Comparison of ENCODE assay signal across 8 mouse cellular contexts in the genomic region with DNA sequence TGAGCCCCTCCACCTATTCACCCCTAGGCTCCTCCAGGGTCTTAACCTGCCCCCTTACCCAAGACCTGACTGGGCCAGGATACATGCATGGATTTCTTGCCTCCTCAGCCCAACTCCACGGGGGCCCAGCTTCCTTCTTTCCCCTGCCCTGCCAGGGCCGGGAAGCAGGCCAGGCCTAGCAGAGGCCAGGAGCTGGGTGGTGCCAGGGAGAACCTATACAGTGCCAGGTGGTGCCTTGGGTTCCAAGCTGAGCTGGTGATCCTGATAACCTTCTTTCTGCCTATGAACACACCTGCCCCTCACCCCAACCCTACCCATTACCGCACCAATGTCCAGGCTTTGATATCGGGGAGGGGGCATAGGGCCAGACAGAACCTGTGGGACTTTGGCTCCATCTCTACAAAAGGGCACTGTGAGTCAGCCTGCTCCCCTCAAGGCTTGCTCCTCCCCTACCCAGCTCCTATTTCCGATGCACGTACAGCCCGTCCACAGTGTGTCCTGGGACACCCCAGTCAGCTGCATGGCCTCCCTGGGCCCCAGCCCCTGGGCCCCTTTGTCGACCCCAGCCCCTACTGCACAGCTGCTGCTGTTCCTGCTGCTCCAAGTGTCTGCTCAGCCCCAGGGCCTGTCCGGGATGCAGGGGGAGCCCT. TPM values are rescaled to one million over a fixed set of nuclear protein-coding genes. Genes with fewer than 3 reads are reported as not detected.
DNase-seq lines count a peak whose midpoint lies in the region; ATAC-seq lines count a peak whose summit lies in the region.

TSS of gene Car9 (plus strand) at position 431 of the 650 bp plus-strand sequence.

- 0 out of 2 replicates have a peak within 1 kb of the TSS, but pooled peaks have one; percentile 34 for H3K4me3 ChIP-seq in midbrain, embryonic 12.5 days
- no peak within 1 kb of the TSS for H3K4me3 ChIP-seq in midbrain, embryonic 11.5 days (ENCODE audit: low read depth, low read length)
- no peak within 1 kb of the TSS for H3K4me3 ChIP-seq in hindbrain, embryonic 13.5 days
- peak within 1 kb of the TSS; percentile 40; the same call in 1 of the 2 replicates for H3K4me3 ChIP-seq in stomach, embryonic 14.5 days (ENCODE audit: low read depth, low read length)

- H3K4me2 ChIP-seq in midbrain, embryonic 12.5 days (replicated peaks), result no peak within 1 kb of the TSS
- no peak within 1 kb of the TSS for H3K4me2 ChIP-seq in midbrain, embryonic 11.5 days
- 0 out of 2 replicates have a peak within 1 kb of the TSS, but pooled peaks have one; percentile 54 for H3K4me2 ChIP-seq in hindbrain, embryonic 13.5 days
- peak within 1 kb of the TSS; percentile 86 for H3K4me2 ChIP-seq in stomach, embryonic 14.5 days (replicated peaks; ENCODE audit: low read depth, low read length)

- no peak within 1 kb of the TSS for H3K27ac ChIP-seq in midbrain, embryonic 12.5 days (replicated peaks)
- H3K27ac ChIP-seq in midbrain, embryonic 11.5 days (ENCODE audit: low read depth, low read length), result no peak within 1 kb of the TSS
- H3K27ac ChIP-seq in hindbrain, embryonic 13.5 days, result no peak within 1 kb of the TSS
- no peak within 1 kb of the TSS for H3K27ac ChIP-seq in stomach, embryonic 14.5 days (ENCODE audit: low read length)

- peaks cover 18% of the 10 kb centered on the region for H3K4me1 ChIP-seq in midbrain, embryonic 12.5 days
- H3K4me1 ChIP-seq in midbrain, embryonic 11.5 days (ENCODE audit: control insufficient read depth, insufficient read depth, low read length), result peaks cover 3% of the 10 kb centered on the region; the same call in 1 of the 2 replicates
- peaks cover 19% of the 10 kb centered on the region for H3K4me1 ChIP-seq in hindbrain, embryonic 13.5 days (replicated peaks)
- peaks cover 14% of the 10 kb centered on the region for H3K4me1 ChIP-seq in stomach, embryonic 14.5 days (ENCODE audit: control insufficient read depth, insufficient read depth, low read length)

- peak; percentile 59 for DNase-seq in adrenal gland, postnatal 14 days
- no peak for DNase-seq in adrenal gland, postnatal 25 days
- no peak for DNase-seq in midbrain, embryonic 11.5 days (ENCODE audit: low spot score, missing footprints)
- no peak for DNase-seq in left cerebral cortex, postnatal 36 days (ENCODE audit: low spot score in 2 of 2)
- DNase-seq in ovary, adult 18-20 months (ENCODE audit: low spot score), result no peak

- 65% methylated on average over 9 of the region's 9 CpGs for WGBS in midbrain, embryonic 12.5 days
- 49% methylated on average over 9 of the region's 9 CpGs for WGBS in midbrain, embryonic 11.5 days
- WGBS in hindbrain, embryonic 13.5 days, result 52% methylated on average over 9 of the region's 9 CpGs
- WGBS in stomach, embryonic 14.5 days, result 56% methylated on average over 9 of the region's 9 CpGs

- ATAC-seq in midbrain, embryonic 12.5 days (ENCODE audit: low FRiP score, low read depth), result no peak
- ATAC-seq in midbrain, embryonic 11.5 days (ENCODE audit: low FRiP score), result no peak
- 0 out of 2 replicates have a peak, but pooled peaks have one; percentile 25 for ATAC-seq in hindbrain, embryonic 13.5 days (ENCODE audit: low FRiP score)
- no peak; the same call in 1 of the 2 replicates for ATAC-seq in stomach, embryonic 14.5 days (ENCODE audit: insufficient number of reproducible peaks, insufficient read depth, low FRiP score, low read depth)

- H3K9ac ChIP-seq in midbrain, embryonic 12.5 days (replicated peaks), result no peak within 1 kb of the TSS
- no peak within 1 kb of the TSS for H3K9ac ChIP-seq in midbrain, embryonic 11.5 days (ENCODE audit: low read length)
- H3K9ac ChIP-seq in hindbrain, embryonic 13.5 days, result no peak within 1 kb of the TSS
- 0 out of 2 replicates have a peak within 1 kb of the TSS, but pooled peaks have one; percentile 39 for H3K9ac ChIP-seq in stomach, embryonic 14.5 days (replicated peaks; ENCODE audit: low read depth, low read length)

- peaks cover 51% of the 10 kb centered on the region for H3K27me3 ChIP-seq in midbrain, embryonic 12.5 days
- H3K27me3 ChIP-seq in midbrain, embryonic 11.5 days (ENCODE audit: control insufficient read depth, insufficient read depth, low read length), result peaks cover 21% of the 10 kb centered on the region
- H3K27me3 ChIP-seq in hindbrain, embryonic 13.5 days, result peaks cover 40% of the 10 kb centered on the region
- H3K27me3 ChIP-seq in stomach, embryonic 14.5 days (ENCODE audit: control insufficient read depth, insufficient read depth, low read length), result no peaks in the 10 kb centered on the region

- H3K9me3 ChIP-seq in midbrain, embryonic 12.5 days, result no peaks in the 10 kb centered on the region
- H3K9me3 ChIP-seq in midbrain, embryonic 11.5 days (ENCODE audit: control insufficient read depth, low read length), result no peaks in the 10 kb centered on the region
- no peaks in the 10 kb centered on the region for H3K9me3 ChIP-seq in hindbrain, embryonic 13.5 days
- no peaks in the 10 kb centered on the region for H3K9me3 ChIP-seq in stomach, embryonic 14.5 days (ENCODE audit: control insufficient read depth, low read depth, low read length)

- no peaks in the 10 kb centered on the region for H3K36me3 ChIP-seq in midbrain, embryonic 12.5 days
- no peaks in the 10 kb centered on the region for H3K36me3 ChIP-seq in midbrain, embryonic 11.5 days (ENCODE audit: control insufficient read depth, insufficient read depth, low read length)
- no peaks in the 10 kb centered on the region for H3K36me3 ChIP-seq in hindbrain, embryonic 13.5 days
- H3K36me3 ChIP-seq in stomach, embryonic 14.5 days (ENCODE audit: control insufficient read depth, insufficient read depth, low read length), result no peaks in the 10 kb centered on the region

- intact Hi-C loops in left cerebral cortex, postnatal 36 days (cut with DNase I), result no loop called here

RNA-seq across cellular contexts. Expression of gene Car9, which starts in this region (rescaled TPM):
- total RNA-seq in adrenal gland, postnatal 14 days (2021), result 0.37 and 0.83 TPM in 2 replicates
- total RNA-seq in adrenal gland, postnatal 25 days (2021), result 0.61 TPM in 1 of 2 replicates, not detected in the other
- 0.52 and 0.61 TPM in 2 replicates for polyA plus RNA-seq in midbrain, embryonic 12.5 days (2016; fragmentation: Nextera tagmentation; extraction: Ambion mirVana)
- polyA plus RNA-seq in midbrain, embryonic 11.5 days (2014; fragmentation: Nextera tagmentation; extraction: Ambion mirVana), result 0.07 TPM in 1 of 2 replicates, not detected in the other
- polyA plus RNA-seq in hindbrain, embryonic 13.5 days (2015; fragmentation: Nextera tagmentation; extraction: Ambion mirVana), result 0.19 and 0.25 TPM in 2 replicates
- polyA plus RNA-seq in stomach, embryonic 14.5 days (2014; fragmentation: Nextera tagmentation; extraction: Ambion mirVana), result 2.8 and 5.8 TPM in 2 replicates
- 1 to 10 TPM in 1 of 2 experiments, under 1 TPM in 1; 0.54 to 1.1 TPM for total RNA-seq in left cerebral cortex, postnatal 36 days (2021)

Comparison
In these comparisons a context has a peak if more than half of its experiments do, and no peak if none do; other contexts are left out.
1. H3K4me3 ChIP-seq: peak in midbrain, embryonic 12.5 days (single experiment) and stomach, embryonic 14.5 days (single experiment); none in midbrain, embryonic 11.5 days (single experiment) and hindbrain, embryonic 13.5 days (single experiment).
2. Peak in DNase-seq in adrenal gland, postnatal 14 days; RNA of the gene not detected or under 1 TPM.
3. Peak in ATAC-seq and H3K4me2 ChIP-seq in hindbrain, embryonic 13.5 days; RNA of the gene not detected or under 1 TPM.